Mouse (Mus musculus) thymus, adult 2 months (tissue): ENCODE data around the gene Dlg1.

Source experiments
- CTCF ChIP-seq: fragments of 200-500 bp; IDR thresholded peaks from 2 replicates; pipeline ENCODE4 v1.5.1; 2012; ENCODE audit warnings: mild to moderate bottlenecking, control low read depth, low read length, moderate library complexity, borderline replicate concordance; ENCODE audit not compliant: control insufficient read depth, poor library complexity, insufficient read depth; ENCODE audit errors: extremely low read depth
- POLR2A ChIP-seq: fragments of 200-500 bp; IDR thresholded peaks from 2 replicates; pipeline ENCODE4 v1.6.1; 2012; ENCODE audit warnings: mild to moderate bottlenecking, low read length, control low read depth, moderate library complexity; ENCODE audit not compliant: control insufficient read depth, poor library complexity, insufficient read depth; ENCODE audit errors: extremely low read depth

- no peak for TF ChIP-seq CTCF
- no peak for TF ChIP-seq POLR2A
These were observed 3.8 kb upstream of the Dlg1 start for GRCm38 (mm10) chr16:31659453-31659852.
